In genomic region chr9:21249629-21250508, GRCm38 (mm10) we compare ENCODE assay signal across 14 mouse cellular contexts. TPM values are rescaled to one million over a fixed set of nuclear protein-coding genes. Genes with fewer than 3 reads are reported as not detected.
DNase-seq lines count a peak whose midpoint lies in the region; ATAC-seq and TF ChIP-seq lines count a peak whose summit lies in the region.
"Had no signal": no experiment of that assay in that cellular context is flagged by ENCODE, and none has a peak within 500 bp of the region (broad histone marks: within the 10 kb centered on the region; RNA-seq: fewer than 3 reads in every experiment).

No protein-coding gene starts in this region.

- H3K27ac ChIP-seq in kidney, embryonic 16.5 days (ENCODE audit: low read length) = no peak overlapping the region
- no peak overlapping the region for H3K27ac ChIP-seq in MEL (ENCODE audit: control insufficient read depth, low read depth, low read length)
- H3K27ac ChIP-seq in liver, embryonic 15.5 days (replicated peaks) = no peak overlapping the region
- H3K27ac ChIP-seq: midbrain, embryonic 15.5 days had no signal

- no peaks in the 10 kb centered on the region for H3K79me2 ChIP-seq in MEL (ENCODE audit: control insufficient read depth, insufficient read depth, low read length, poor library complexity)

- no peak for TF ChIP-seq RAD21 in MEL (IDR thresholded peaks at IDR 0.05; ENCODE audit: low read depth, low read length)

- no peak overlapping the region for H3K4me3 ChIP-seq in kidney, embryonic 16.5 days (ENCODE audit: low read length)
- H3K4me3 ChIP-seq in MEL (ENCODE audit: control insufficient read depth in 1 of 2, insufficient read depth in 1 of 2, low read depth in 2 of 2, low read length in 2 of 2) = 0 out of 4 replicates have a peak overlapping the region, but pooled peaks of 1 of the 2 experiments have one; percentile 6
- H3K4me3 ChIP-seq in liver, embryonic 15.5 days (replicated peaks) = no peak overlapping the region
- H3K4me3 ChIP-seq: midbrain, embryonic 15.5 days had no signal

- 19% methylated on average over 17 of the region's 17 CpGs for WGBS in kidney, embryonic 16.5 days
- WGBS in liver, embryonic 15.5 days (ENCODE audit: insufficient replicate concordance) = 22% methylated on average over 17 of the region's 17 CpGs

- 0 out of 4 replicates have a peak, but pooled peaks of 1 of the 2 experiments have one; percentile 30 for TF ChIP-seq POLR2A in MEL (IDR thresholded peaks at IDR 0.05; ENCODE audit: control insufficient read depth in 1 of 2, insufficient read depth in 1 of 2, low read depth in 1 of 2, low read length in 2 of 2, poor library complexity in 1 of 2)

- peaks cover 15% of the 10 kb centered on the region for H3K4me1 ChIP-seq in kidney, embryonic 16.5 days (ENCODE audit: insufficient read depth, low read length)
- H3K4me1 ChIP-seq in MEL (ENCODE audit: control insufficient read depth in 1 of 2, insufficient read depth in 2 of 2, low read length in 2 of 2) = peaks cover 12 to 17% of the 10 kb centered on the region in 2 experiments
- peaks cover 31% of the 10 kb centered on the region for H3K4me1 ChIP-seq in liver, embryonic 15.5 days (replicated peaks)

- no peak for TF ChIP-seq CTCF in MEL (IDR thresholded peaks at IDR 0.05 in 2 of 3, conservative IDR thresholded peaks at IDR 0.05 in 1 of 3; ENCODE audit: control insufficient read depth in 1 of 3, insufficient read depth in 1 of 3, low read depth in 2 of 3, low read length in 3 of 3, poor library complexity in 1 of 3, severe bottlenecking in 1 of 3)

- H3K36me3 ChIP-seq in kidney, embryonic 16.5 days (ENCODE audit: insufficient read depth, low read length) = no peaks in the 10 kb centered on the region
- peaks cover 0 to 7% of the 10 kb centered on the region in 2 experiments; a peak in 2 of 4 replicates for H3K36me3 ChIP-seq in MEL (ENCODE audit: control insufficient read depth in 1 of 2, insufficient read depth in 2 of 2, low read length in 2 of 2)
- no peaks in the 10 kb centered on the region for H3K36me3 ChIP-seq in liver, embryonic 15.5 days (replicated peaks)
- H3K36me3 ChIP-seq: midbrain, embryonic 15.5 days had no signal

- peaks cover 62% of the 10 kb centered on the region for H3K27me3 ChIP-seq in kidney, embryonic 16.5 days (ENCODE audit: insufficient read depth, low read length)
- no peaks in the 10 kb centered on the region; a peak in 1 of 4 replicates for H3K27me3 ChIP-seq in MEL (ENCODE audit: control insufficient read depth in 1 of 2, insufficient read depth in 2 of 2, low read length in 2 of 2)
- H3K27me3 ChIP-seq in liver, embryonic 15.5 days = peaks cover 91% of the 10 kb centered on the region

- no peak overlapping the region for H3K9ac ChIP-seq in kidney, embryonic 16.5 days (replicated peaks; ENCODE audit: low read length)
- H3K9ac ChIP-seq in MEL (ENCODE audit: control insufficient read depth, low read depth, low read length, poor library complexity, severe bottlenecking) = 0 out of 2 replicates have a peak overlapping the region, but pooled peaks have one; percentile 1
- no peak overlapping the region for H3K9ac ChIP-seq in liver, embryonic 15.5 days
- H3K9ac ChIP-seq: midbrain, embryonic 15.5 days had no signal

- H3K9me3 ChIP-seq in kidney, embryonic 16.5 days (ENCODE audit: low read length) = no peaks in the 10 kb centered on the region
- no peaks in the 10 kb centered on the region for H3K9me3 ChIP-seq in MEL (replicated peaks; ENCODE audit: insufficient read depth, low read length)
- no peaks in the 10 kb centered on the region for H3K9me3 ChIP-seq in liver, embryonic 15.5 days (replicated peaks)
- H3K9me3 ChIP-seq: midbrain, embryonic 15.5 days had no signal

- no peak overlapping the region for H3K4me2 ChIP-seq in kidney, embryonic 16.5 days (replicated peaks; ENCODE audit: low read depth, low read length)
- 0 out of 2 replicates have a peak overlapping the region, but pooled peaks have one; percentile 3 for H3K4me2 ChIP-seq in liver, embryonic 15.5 days
- H3K4me2 ChIP-seq: midbrain, embryonic 15.5 days had no signal

- no peak for DNase-seq in kidney, postnatal 10 days
- peak; percentile 83 for DNase-seq in MEL (ENCODE audit: low read depth, low spot score)
- peak; percentile 51 for DNase-seq in R1 (ENCODE audit: low read depth, low spot score)
- no peak for DNase-seq in cerebellum, postnatal 36 days
- DNase-seq: adrenal gland, adult 8-10 months; embryo, embryonic 11 days; layer of hippocampus, adult 9-11 months; lung, postnatal 4 days; right cerebral cortex, postnatal 4 days had no signal

- 0 out of 2 replicates have a peak, but pooled peaks have one; percentile 8 for ATAC-seq in kidney, embryonic 16.5 days (ENCODE audit: low FRiP score, low TSS enrichment)
- peak; percentile 32; the same call in 1 of the 2 replicates for ATAC-seq in liver, embryonic 15.5 days (ENCODE audit: insufficient read depth)
- ATAC-seq in megakaryocyte-erythroid progenitor cell, adult 5-6 weeks (replicated peaks; ENCODE audit: low FRiP score, low TSS enrichment, poor library complexity, severe bottlenecking) = no peak
- ATAC-seq: midbrain, embryonic 15.5 days had no signal

- TF ChIP-seq EP300 in MEL (IDR thresholded peaks at IDR 0.05; ENCODE audit: low read depth in 1 of 2, low read length in 2 of 2) = peak; percentile 35 to 56; a peak in 2 of 4 replicates

TF ChIP-seq in MEL, 35 proteins besides CTCF, POLR2A, EP300 and RAD21 (continues in another document):
- TF ChIP-seq KAT2A (conservative IDR thresholded peaks at IDR 0.05; ENCODE audit: low read depth, low read length) = no peak
- peak; percentile 74 for TF ChIP-seq MAX (IDR thresholded peaks at IDR 0.05; ENCODE audit: low read length)
- TF ChIP-seq MXI1 (IDR thresholded peaks at IDR 0.05; ENCODE audit: low read depth, low read length) = peak; percentile 92
- TF ChIP-seq NELFE (IDR thresholded peaks at IDR 0.05; ENCODE audit: low read depth, low read length) = peak; percentile 4; the same call in 1 of the 2 replicates
- TF ChIP-seq MYB (IDR thresholded peaks at IDR 0.05; ENCODE audit: low read depth, low read length) = no peak; the same call in 1 of the 2 replicates
- TF ChIP-seq NRF1 (IDR thresholded peaks at IDR 0.05; ENCODE audit: insufficient read depth, low read depth, low read length, poor library complexity, severe bottlenecking) = no peak
- TF ChIP-seq USF1 (IDR thresholded peaks at IDR 0.05; ENCODE audit: low read depth, low read length) = 0 out of 2 replicates have a peak, but pooled peaks have one; percentile 3
- no peak for TF ChIP-seq CHD2 (IDR thresholded peaks at IDR 0.05; ENCODE audit: low read length)
- TF ChIP-seq ELF1 (IDR thresholded peaks at IDR 0.05; ENCODE audit: low read depth, low read length) = peak; percentile 9; the same call in 1 of the 2 replicates

RNA-seq across cellular contexts. Expression of gene S1pr5, which starts 1.6 kb away (rescaled TPM):
- 0.13 and 0.14 TPM in 2 replicates for polyA plus RNA-seq in kidney, embryonic 16.5 days (2015; fragmentation: Nextera tagmentation; extraction: Ambion mirVana)
- total RNA-seq in MEL (2012; rRNA removed) = 0.04 TPM in 1 of 2 replicates, not detected in the other
- under 1 TPM in 1 of 2 experiments, not detected in 1; 0.08 TPM for polyA plus RNA-seq in MEL (2012; ENCODE audit: insufficient read depth in 1 of 2, insufficient read length in 2 of 2, low read depth in 1 of 2, low replicate concordance in 2 of 2, missing spikeins in 1 of 2)
- 0.06 and 0.07 TPM in 2 replicates for polyA plus RNA-seq in liver, embryonic 15.5 days (2015; fragmentation: Nextera tagmentation; extraction: Ambion mirVana)
- 0.59 TPM in 1 of 2 replicates, not detected in the other for total RNA-seq in megakaryocyte-erythroid progenitor cell, adult 5-6 weeks (2014; fragmentation: Nextera tagmentation)
- total RNA-seq in megakaryocyte-erythroid progenitor cell, adult 5-6 weeks (2017) = 1.1 TPM in 1 of 2 replicates, not detected in the other
- total RNA-seq: CH12.LX had no signal

RNA-seq across cellular contexts. Expression of gene Keap1, which starts 10.7 kb away (rescaled TPM):
- 67.4 and 68.1 TPM in 2 replicates for polyA plus RNA-seq in kidney, embryonic 16.5 days (2015; fragmentation: Nextera tagmentation; extraction: Ambion mirVana)
- total RNA-seq in MEL (2012; rRNA removed) = 168 and 174 TPM in 2 replicates
- polyA plus RNA-seq in MEL (2012; ENCODE audit: insufficient read depth in 1 of 2, insufficient read length in 2 of 2, low read depth in 1 of 2, low replicate concordance in 2 of 2, missing spikeins in 1 of 2) = 100 to 1,000 TPM in 1 of 2 experiments, 10 to 100 TPM in 1; 67.5 to 171 TPM
- 27.9 and 30.5 TPM in 2 replicates for polyA plus RNA-seq in liver, embryonic 15.5 days (2015; fragmentation: Nextera tagmentation; extraction: Ambion mirVana)
- 25.3 and 27.2 TPM in 2 replicates for total RNA-seq in megakaryocyte-erythroid progenitor cell, adult 5-6 weeks (2014; fragmentation: Nextera tagmentation)
- 32.7 and 39.8 TPM in 2 replicates for total RNA-seq in megakaryocyte-erythroid progenitor cell, adult 5-6 weeks (2017)

RNA-seq across cellular contexts. Expression of gene Atg4d, which starts 15.2 kb away (rescaled TPM):
- polyA plus RNA-seq in kidney, embryonic 16.5 days (2015; fragmentation: Nextera tagmentation; extraction: Ambion mirVana) = 58.7 and 64.1 TPM in 2 replicates
- total RNA-seq in MEL (2012; rRNA removed) = 76.4 and 83.9 TPM in 2 replicates
- 10 to 100 TPM in 1 of 2 experiments, not detected in 1; 99.7 TPM for polyA plus RNA-seq in MEL (2012; ENCODE audit: insufficient read depth in 1 of 2, insufficient read length in 2 of 2, low read depth in 1 of 2, low replicate concordance in 2 of 2, missing spikeins in 1 of 2)
- 97.2 and 118 TPM in 2 replicates for polyA plus RNA-seq in liver, embryonic 15.5 days (2015; fragmentation: Nextera tagmentation; extraction: Ambion mirVana)
- 8.9 and 13.9 TPM in 2 replicates for total RNA-seq in megakaryocyte-erythroid progenitor cell, adult 5-6 weeks (2014; fragmentation: Nextera tagmentation)
- total RNA-seq in megakaryocyte-erythroid progenitor cell, adult 5-6 weeks (2017) = 11.9 and 25.7 TPM in 2 replicates

RNA-seq across cellular contexts. Expression of gene Kri1, which starts 37.9 kb away (rescaled TPM):
- polyA plus RNA-seq in kidney, embryonic 16.5 days (2015; fragmentation: Nextera tagmentation; extraction: Ambion mirVana) = 14.6 and 20.0 TPM in 2 replicates
- total RNA-seq in MEL (2012; rRNA removed) = 175 and 199 TPM in 2 replicates
- 100 to 1,000 TPM in 1 of 2 experiments, 10 to 100 TPM in 1; 76.1 to 233 TPM for polyA plus RNA-seq in MEL (2012; ENCODE audit: insufficient read depth in 1 of 2, insufficient read length in 2 of 2, low read depth in 1 of 2, low replicate concordance in 2 of 2, missing spikeins in 1 of 2)
- polyA plus RNA-seq in liver, embryonic 15.5 days (2015; fragmentation: Nextera tagmentation; extraction: Ambion mirVana) = 6.0 and 6.7 TPM in 2 replicates
- 50.7 and 81.7 TPM in 2 replicates for total RNA-seq in megakaryocyte-erythroid progenitor cell, adult 5-6 weeks (2014; fragmentation: Nextera tagmentation)
- total RNA-seq in megakaryocyte-erythroid progenitor cell, adult 5-6 weeks (2017) = 55.3 and 86.3 TPM in 2 replicates

RNA-seq across cellular contexts. Expression of gene Cdkn2d, which starts 41.3 kb away (rescaled TPM):
- 50.9 and 51.7 TPM in 2 replicates for polyA plus RNA-seq in kidney, embryonic 16.5 days (2015; fragmentation: Nextera tagmentation; extraction: Ambion mirVana)
- 40.1 and 55.2 TPM in 2 replicates for total RNA-seq in MEL (2012; rRNA removed)
- 10 to 100 TPM in 1 of 2 experiments, not detected in 1; 67.9 TPM for polyA plus RNA-seq in MEL (2012; ENCODE audit: insufficient read depth in 1 of 2, insufficient read length in 2 of 2, low read depth in 1 of 2, low replicate concordance in 2 of 2, missing spikeins in 1 of 2)
- polyA plus RNA-seq in liver, embryonic 15.5 days (2015; fragmentation: Nextera tagmentation; extraction: Ambion mirVana) = 129 and 144 TPM in 2 replicates
- total RNA-seq in megakaryocyte-erythroid progenitor cell, adult 5-6 weeks (2014; fragmentation: Nextera tagmentation) = 5.7 and 7.4 TPM in 2 replicates
- 8.5 and 11.3 TPM in 2 replicates for total RNA-seq in megakaryocyte-erythroid progenitor cell, adult 5-6 weeks (2017)

Comparison
In these comparisons a context has a peak if more than half of its experiments do, and no peak if none do; other contexts are left out.
1. DNase-seq: peak in MEL (single experiment) and R1 (single experiment); none in kidney, postnatal 10 days (single experiment) and cerebellum, postnatal 36 days (0 of 2).